Mouse (Mus musculus): Measurements from ENCODE around the gene Mettl5.

GRCm38 (mm10) chr2:69895502-69896223, 10.2 kb upstream of the Mettl5 start:
- TF ChIP-seq POLR2A (IDR thresholded peaks at IDR 0.05; ENCODE audit: borderline replicate concordance, low read depth, low read length) (no peak), CTCF (IDR thresholded peaks at IDR 0.05; ENCODE audit: low read depth, low read length) (peak; percentile 35; the same call in 1 of the 2 replicates)
